Mouse (Mus musculus): Measurements from ENCODE around the gene Cyp11a1.

DNA sequence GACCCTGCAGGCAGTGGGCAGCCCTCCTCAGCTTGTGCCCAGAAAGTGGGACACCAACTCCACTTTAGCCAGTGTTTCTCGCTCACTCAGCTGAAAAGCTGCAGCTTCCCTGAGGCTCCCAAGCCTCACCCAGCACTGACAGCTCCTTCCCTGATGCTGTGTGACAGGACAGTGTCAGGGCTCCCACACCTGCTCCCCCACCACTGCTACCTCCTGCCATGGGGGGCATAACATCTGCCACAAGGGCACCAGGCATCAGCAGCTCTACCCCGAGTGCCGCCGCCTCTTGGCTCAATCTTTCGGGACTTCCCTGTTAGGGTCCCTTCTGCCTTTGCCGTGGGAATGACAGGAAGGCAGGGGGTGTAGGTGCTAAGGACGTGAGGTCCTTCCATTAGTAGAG lies 19.9 kb upstream of the Cyp11a1 start:
- TF ChIP-seq CTCF (IDR thresholded peaks at IDR 0.05; ENCODE audit: extremely low read depth, insufficient read length, insufficient replicate concordance, low read depth, low read length) (no peak), POLR2A (IDR thresholded peaks at IDR 0.05; ENCODE audit: low read depth, low read length) (no peak)
